Mouse (Mus musculus): ENCODE results near the gene H2-Ke6. TPM values are rescaled to one million over a fixed set of nuclear protein-coding genes. Genes with fewer than 3 reads are reported as not detected.
A peak's percentile ranks its signal among the peaks of the same experiment; 100 is the strongest.

H2-Ke6 gene
- polyA plus RNA-seq, 1 experiment from 2014 or later = 57.7 TPM

- Histone ChIP-seq H3K4me1 (ENCODE audit: control insufficient read depth in 2 of 2, insufficient read depth in 2 of 2, low read length in 2 of 2) (peaks cover 11 to 12% of the 10 kb centered on the region in 2 experiments; a peak in 2 of 4 replicates), H3K9me3 (ENCODE audit: control insufficient read depth, low read length) (no peaks in the 10 kb centered on the region), H3K4me3 (ENCODE audit: control insufficient read depth in 1 of 2, insufficient read depth in 1 of 2, low read depth in 1 of 2, low read length in 2 of 2) (no peak overlapping the region), H3K27me3 (ENCODE audit: control insufficient read depth, insufficient read depth, low read length) (peaks cover 44% of the 10 kb centered on the region), H3K36me3 (ENCODE audit: control insufficient read depth, insufficient read depth, low read length) (no peaks in the 10 kb centered on the region), H3K4me2 (ENCODE audit: low read length) (no peak overlapping the region), H3K9ac (ENCODE audit: low read length) (no peak overlapping the region), H3K27ac (replicated peaks in 1 of 2; ENCODE audit: control insufficient read depth in 1 of 2, insufficient read depth in 1 of 2, low read depth in 2 of 2, low read length in 2 of 2) (no peak overlapping the region)
- no peak for ATAC-seq (ENCODE audit: insufficient number of reproducible peaks, insufficient read depth, low FRiP score, low read depth)
- WGBS = 67% methylated on average over 6 of the region's 6 CpGs
Observed at GRCm38 (mm10) chr17:33979512-33980050, 48.3 kb downstream of the H2-Ke6 start.

GRCm38 (mm10) chr17:33978631-33979031, 49.2 kb downstream of the H2-Ke6 start:
- Histone ChIP-seq H3K4me1 (ENCODE audit: control insufficient read depth in 2 of 2, insufficient read depth in 2 of 2, low read length in 2 of 2) (peaks cover 11 to 12% of the 10 kb centered on the region in 2 experiments; a peak in 2 of 4 replicates), H3K9me3 (ENCODE audit: control insufficient read depth, low read length) (no peaks in the 10 kb centered on the region), H3K4me3 (ENCODE audit: control insufficient read depth in 1 of 2, insufficient read depth in 1 of 2, low read depth in 1 of 2, low read length in 2 of 2) (peak overlapping the region; percentile 35 to 36; a peak in 3 of 4 replicates), H3K27ac (replicated peaks in 1 of 2; ENCODE audit: control insufficient read depth in 1 of 2, insufficient read depth in 1 of 2, low read depth in 2 of 2, low read length in 2 of 2) (no peak overlapping the region), H3K27me3 (ENCODE audit: control insufficient read depth, insufficient read depth, low read length) (peaks cover 46% of the 10 kb centered on the region), H3K36me3 (ENCODE audit: control insufficient read depth, insufficient read depth, low read length) (no peaks in the 10 kb centered on the region), H3K4me2 (ENCODE audit: low read length) (peak overlapping the region; percentile 63), H3K9ac (ENCODE audit: low read length) (peak overlapping the region; percentile 46; the same call in 1 of the 2 replicates)
- WGBS = under 1% methylated on average over 17 of the region's 17 CpGs
- 0 out of 2 replicates have a peak, but pooled peaks have one; percentile 23 for ATAC-seq (ENCODE audit: insufficient number of reproducible peaks, insufficient read depth, low FRiP score, low read depth)

- Histone ChIP-seq H3K27ac (replicated peaks in 1 of 2; ENCODE audit: control insufficient read depth in 1 of 2, insufficient read depth in 1 of 2, low read depth in 2 of 2, low read length in 2 of 2) (no peak overlapping the region), H3K36me3 (ENCODE audit: control insufficient read depth, insufficient read depth, low read length) (no peaks in the 10 kb centered on the region), H3K4me1 (ENCODE audit: control insufficient read depth in 2 of 2, insufficient read depth in 2 of 2, low read length in 2 of 2) (peaks cover 11 to 12% of the 10 kb centered on the region in 2 experiments; a peak in 2 of 4 replicates), H3K4me3 (ENCODE audit: control insufficient read depth in 1 of 2, insufficient read depth in 1 of 2, low read depth in 1 of 2, low read length in 2 of 2) (peak overlapping the region; percentile 35 to 36), H3K27me3 (ENCODE audit: control insufficient read depth, insufficient read depth, low read length) (peaks cover 47% of the 10 kb centered on the region), H3K4me2 (ENCODE audit: low read length) (peak overlapping the region; percentile 63), H3K9ac (ENCODE audit: low read length) (peak overlapping the region; percentile 46; the same call in 1 of the 2 replicates), H3K9me3 (ENCODE audit: control insufficient read depth, low read length) (no peaks in the 10 kb centered on the region)
- WGBS = 2% methylated on average over 56 of the region's 57 CpGs
- ATAC-seq (ENCODE audit: insufficient number of reproducible peaks, insufficient read depth, low FRiP score, low read depth) = no peak
Observed at GRCm38 (mm10) chr17:33977861-33978557, 49.9 kb downstream of the H2-Ke6 start.

MicroRNAs encoded within 50 kb of the gene (microRNA counts, 519-probe panel; counts per million panel counts)
- 322 counts per million, percentile 70 among the panel's probes with 10 or more counts for microRNA mmu-miR-219

Small RNA genes lying within 50 kb of the gene (microRNA-seq; reads per million reads assigned to microRNA genes)
- not detected for gene Mir219a-1
- gene Mir219c = not detected

Other genes with a start within 250 kb of the H2-Ke6 start
- 13.5 and 16.4 TPM in 2 replicates for gene Angptl4, start 246.2 kb downstream of the H2-Ke6 start, polyA plus RNA-seq (2014; fragmentation: Nextera tagmentation; extraction: Ambion mirVana)
- gene Kank3, start 217.5 kb downstream of the H2-Ke6 start, polyA plus RNA-seq (2014; fragmentation: Nextera tagmentation; extraction: Ambion mirVana) = 53.8 and 54.2 TPM in 2 replicates
- 653 and 768 TPM in 2 replicates for gene Rps28, start 203.5 kb downstream of the H2-Ke6 start, polyA plus RNA-seq (2014; fragmentation: Nextera tagmentation; extraction: Ambion mirVana)
- 628 and 707 TPM in 2 replicates for gene Ndufa7, start 203.5 kb downstream of the H2-Ke6 start, polyA plus RNA-seq (2014; fragmentation: Nextera tagmentation; extraction: Ambion mirVana)
- gene Cd320, start 185.0 kb downstream of the H2-Ke6 start, polyA plus RNA-seq (2014; fragmentation: Nextera tagmentation; extraction: Ambion mirVana) = 43.5 and 49.2 TPM in 2 replicates
- not detected in 2 replicates for gene Gm7029, start 154.2 kb downstream of the H2-Ke6 start, polyA plus RNA-seq (2014; fragmentation: Nextera tagmentation; extraction: Ambion mirVana)
- 4.5 and 5.4 TPM in 2 replicates for gene Kifc1, start 137.4 kb downstream of the H2-Ke6 start, polyA plus RNA-seq (2014; fragmentation: Nextera tagmentation; extraction: Ambion mirVana)
- gene Platr17, start 122.9 kb downstream of the H2-Ke6 start, polyA plus RNA-seq (2014; fragmentation: Nextera tagmentation; extraction: Ambion mirVana) = 0.26 and 0.35 TPM in 2 replicates
- gene Daxx, start 118.6 kb downstream of the H2-Ke6 start, polyA plus RNA-seq (2014; fragmentation: Nextera tagmentation; extraction: Ambion mirVana) = 24.5 and 27.2 TPM in 2 replicates
- gene Tapbp, start 112.2 kb downstream of the H2-Ke6 start, polyA plus RNA-seq (2014; fragmentation: Nextera tagmentation; extraction: Ambion mirVana) = 44.9 and 47.1 TPM in 2 replicates
- gene Zbtb22, start 112.2 kb downstream of the H2-Ke6 start, polyA plus RNA-seq (2014; fragmentation: Nextera tagmentation; extraction: Ambion mirVana) = 4.5 and 8.9 TPM in 2 replicates
- 30.3 and 38.9 TPM in 2 replicates for gene Rgl2, start 98.5 kb downstream of the H2-Ke6 start, polyA plus RNA-seq (2014; fragmentation: Nextera tagmentation; extraction: Ambion mirVana)
- 110 TPM in 2 replicates for gene Pfdn6, start 87.7 kb downstream of the H2-Ke6 start, polyA plus RNA-seq (2014; fragmentation: Nextera tagmentation; extraction: Ambion mirVana)
- 14.7 and 15.5 TPM in 2 replicates for gene Wdr46, start 87.4 kb downstream of the H2-Ke6 start, polyA plus RNA-seq (2014; fragmentation: Nextera tagmentation; extraction: Ambion mirVana)
- gene B3galt4, start 76.6 kb downstream of the H2-Ke6 start, polyA plus RNA-seq (2014; fragmentation: Nextera tagmentation; extraction: Ambion mirVana) = 3.8 and 4.6 TPM in 2 replicates
- 27.6 and 30.6 TPM in 2 replicates for gene Vps52, start 72.2 kb downstream of the H2-Ke6 start, polyA plus RNA-seq (2014; fragmentation: Nextera tagmentation; extraction: Ambion mirVana)
- 1,085 and 1,186 TPM in 2 replicates for gene Rps18, start 72.1 kb downstream of the H2-Ke6 start, polyA plus RNA-seq (2014; fragmentation: Nextera tagmentation; extraction: Ambion mirVana)
- gene H2-K1, start 27.7 kb downstream of the H2-Ke6 start, polyA plus RNA-seq (2014; fragmentation: Nextera tagmentation; extraction: Ambion mirVana) = 32.3 and 37.8 TPM in 2 replicates
- 5.4 and 7.4 TPM in 2 replicates for gene Ring1, start 3.4 kb downstream of the H2-Ke6 start, polyA plus RNA-seq (2014; fragmentation: Nextera tagmentation; extraction: Ambion mirVana)
- 48.0 and 53.2 TPM in 2 replicates for gene Slc39a7, start 3.6 kb upstream of the H2-Ke6 start, polyA plus RNA-seq (2014; fragmentation: Nextera tagmentation; extraction: Ambion mirVana)
- 14.2 and 16.4 TPM in 2 replicates for gene Rxrb, start 3.8 kb upstream of the H2-Ke6 start, polyA plus RNA-seq (2014; fragmentation: Nextera tagmentation; extraction: Ambion mirVana)
- 0.32 and 0.51 TPM in 2 replicates for gene Col11a2, start 11.4 kb upstream of the H2-Ke6 start, polyA plus RNA-seq (2014; fragmentation: Nextera tagmentation; extraction: Ambion mirVana)
- 0.78 TPM in 1 of 2 replicates, not detected in the other for gene H2-Oa, start 64.3 kb upstream of the H2-Ke6 start, polyA plus RNA-seq (2014; fragmentation: Nextera tagmentation; extraction: Ambion mirVana)
- gene H2-DMa, start 91.5 kb upstream of the H2-Ke6 start, polyA plus RNA-seq (2014; fragmentation: Nextera tagmentation; extraction: Ambion mirVana) = 5.7 and 9.3 TPM in 2 replicates
- 72.8 and 74.9 TPM in 2 replicates for gene Brd2, start 94.6 kb upstream of the H2-Ke6 start, polyA plus RNA-seq (2014; fragmentation: Nextera tagmentation; extraction: Ambion mirVana)
- 0.32 and 0.36 TPM in 2 replicates for gene H2-DMb2, start 115.2 kb upstream of the H2-Ke6 start, polyA plus RNA-seq (2014; fragmentation: Nextera tagmentation; extraction: Ambion mirVana)
- 0.38 and 0.62 TPM in 2 replicates for gene H2-DMb1, start 125.0 kb upstream of the H2-Ke6 start, polyA plus RNA-seq (2014; fragmentation: Nextera tagmentation; extraction: Ambion mirVana)
- 1.7 and 1.9 TPM in 2 replicates for gene Tap1, start 159.5 kb upstream of the H2-Ke6 start, polyA plus RNA-seq (2014; fragmentation: Nextera tagmentation; extraction: Ambion mirVana)
- 1.6 and 1.7 TPM in 2 replicates for gene Psmb9, start 159.7 kb upstream of the H2-Ke6 start, polyA plus RNA-seq (2014; fragmentation: Nextera tagmentation; extraction: Ambion mirVana)
- gene Psmb8, start 169.7 kb upstream of the H2-Ke6 start, polyA plus RNA-seq (2014; fragmentation: Nextera tagmentation; extraction: Ambion mirVana) = 4.4 and 4.6 TPM in 2 replicates
- gene Tap2, start 175.5 kb upstream of the H2-Ke6 start, polyA plus RNA-seq (2014; fragmentation: Nextera tagmentation; extraction: Ambion mirVana) = 2.1 and 2.8 TPM in 2 replicates
- not detected in 2 replicates for gene H2-Ob, start 210.8 kb upstream of the H2-Ke6 start, polyA plus RNA-seq (2014; fragmentation: Nextera tagmentation; extraction: Ambion mirVana)
- 7.0 and 10.0 TPM in 2 replicates for gene H2-Ab1, start 229.6 kb upstream of the H2-Ke6 start, polyA plus RNA-seq (2014; fragmentation: Nextera tagmentation; extraction: Ambion mirVana)